Mouse (Mus musculus): Measurements from ENCODE around the gene Hfe.
"Not testable (repeated sequence)": the region's sequence is repeated elsewhere in the genome, so short reads cannot be mapped to it uniquely, and the experiment has no call there.

- TF ChIP-seq CTCF, EP300 (IDR thresholded peaks at IDR 0.05): not testable (repeated sequence)
Measured at GRCm38 (mm10) chr13:23702801-23703200, 7.9 kb downstream of the Hfe start.
